Mouse (Mus musculus) liver, embryonic 13.5 days (tissue): ENCODE measurements at regions not wholly inside any gene's neighbourhood (a gene's known extent, or its start where the extent isn't known, plus 50 kb on each side); places are given as distances from the start of the nearest gene placed in this dataset.

Source experiments
- ATAC-seq: fragments of 200-750 bp; cut with Nextera tagmentation; 2 replicates; pipeline ENCODE4 v1.8.0; 2017; ENCODE audit warnings: low read depth, mild to moderate bottlenecking, moderate number of reproducible peaks, moderate library complexity
- DNase-seq: peaks from one replicate; pipeline ENCODE4 v3.0.0; 2022
- H3K27ac ChIP-seq: fragments of 300-500 bp; sonication (generic); 2 replicates; pipeline ENCODE4 v1.5.1; 2015; ENCODE audit warnings: moderate library complexity, mild to moderate bottlenecking, inconsistent platforms
- H3K27me3 ChIP-seq: fragments of 300-500 bp; sonication (generic); 2 replicates; pipeline ENCODE4 v1.6.1; 2015; ENCODE audit warnings: mild to moderate bottlenecking, inconsistent platforms
- H3K36me3 ChIP-seq: fragments of 300-500 bp; sonication (generic); 2 replicates; pipeline ENCODE4 v1.6.1; 2015; ENCODE audit warnings: mild to moderate bottlenecking, inconsistent platforms
- H3K4me1 ChIP-seq: fragments of 300-500 bp; sonication (generic); replicated peaks from 2 replicates; pipeline ENCODE4 v1.6.1; 2015; ENCODE audit warnings: inconsistent platforms
- H3K4me2 ChIP-seq: fragments of 300-500 bp; sonication (generic); 2 replicates; pipeline ENCODE4 v1.6.1; 2015; ENCODE audit warnings: inconsistent platforms, mild to moderate bottlenecking, moderate library complexity
- H3K4me3 ChIP-seq: fragments of 300-500 bp; sonication (generic); replicated peaks from 2 replicates; pipeline ENCODE4 v1.5.1; 2015; ENCODE audit warnings: mild to moderate bottlenecking, inconsistent platforms
- H3K9ac ChIP-seq: fragments of 300-500 bp; sonication (generic); 2 replicates; pipeline ENCODE4 v1.6.1; 2015; ENCODE audit warnings: mild to moderate bottlenecking, inconsistent platforms
- H3K9me3 ChIP-seq: fragments of 300-500 bp; sonication (generic); replicated peaks from 2 replicates; pipeline ENCODE4 v1.6.1; 2016; ENCODE audit warnings: inconsistent platforms
- WGBS: fragments of 180-500 bp; shearing (Covaris S2); methylation state at CpG from one replicate; pipeline ENCODE4 v1.1.7; 2015; ENCODE audit not compliant: insufficient replicate concordance; 5-methylcytosine and 5-hydroxymethylcytosine counted together

DNA sequence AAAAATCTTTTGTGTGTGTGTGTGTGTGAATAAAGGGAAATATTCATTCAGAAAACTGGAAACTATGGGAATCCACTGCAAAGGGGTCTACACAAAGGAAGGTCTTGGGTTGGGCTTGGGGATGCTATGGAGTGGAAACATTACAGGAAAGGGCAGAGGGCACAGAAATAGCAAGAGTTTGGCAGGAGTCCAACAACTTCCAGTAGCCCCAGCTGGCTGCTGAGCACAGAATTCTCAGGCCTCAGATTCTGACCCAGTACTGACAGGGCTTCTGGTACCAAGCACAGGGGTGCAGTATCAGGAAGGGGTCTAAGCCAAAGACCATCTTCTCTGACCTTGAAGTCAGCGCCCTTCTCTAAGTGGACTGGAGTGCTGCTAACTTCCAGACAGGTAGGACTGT, 174.4 kb downstream of the Utp6 start:
- 75% methylated on average over 1 of the region's 1 CpGs for WGBS

DNA sequence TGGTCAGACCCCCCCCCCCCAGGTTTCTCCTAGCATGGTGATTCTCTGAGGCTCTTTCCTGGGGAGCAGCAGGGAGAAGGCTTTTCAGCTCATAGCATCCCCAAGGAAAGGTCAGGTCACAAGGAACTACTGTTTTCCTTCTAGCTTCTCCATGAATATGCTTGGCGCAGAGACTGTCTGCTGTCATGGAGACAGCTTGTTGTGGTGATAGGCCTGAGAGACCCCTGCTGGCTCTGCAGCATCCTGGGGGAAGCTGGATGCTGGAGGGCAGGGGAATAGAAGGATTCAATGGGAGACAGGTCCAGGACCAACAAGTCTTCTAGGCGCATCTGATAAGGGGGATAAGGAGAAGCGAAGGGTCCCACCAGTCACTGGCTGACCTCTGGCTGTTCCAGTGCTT, 178.1 kb downstream of the Utp6 start:
- 73% methylated on average over 3 of the region's 3 CpGs for WGBS
- DNase-seq (no peak), ATAC-seq (no peak)
- Histone ChIP-seq H3K4me2 (no peak overlapping the region), H3K27ac (no peak overlapping the region), H3K9ac (no peak overlapping the region), H3K9me3 (no peaks in the 10 kb centered on the region), H3K4me3 (no peak overlapping the region), H3K36me3 (no peaks in the 10 kb centered on the region), H3K27me3 (no peaks in the 10 kb centered on the region), H3K4me1 (peaks cover 20% of the 10 kb centered on the region)

More for the DNA sequence above, 174.4 kb downstream of the Utp6 start:
- ATAC-seq (no peak), DNase-seq (no peak)
- no peak overlapping the region for H3K27ac ChIP-seq
- no peaks in the 10 kb centered on the region for H3K9me3 ChIP-seq
- H3K36me3 ChIP-seq = no peaks in the 10 kb centered on the region
- H3K4me1 ChIP-seq = peaks cover 34% of the 10 kb centered on the region
- no peak overlapping the region for H3K9ac ChIP-seq
- no peak overlapping the region for H3K4me2 ChIP-seq
- no peak overlapping the region for H3K4me3 ChIP-seq
- peaks cover 6% of the 10 kb centered on the region; the same call in 1 of the 2 replicates for H3K27me3 ChIP-seq

DNA sequence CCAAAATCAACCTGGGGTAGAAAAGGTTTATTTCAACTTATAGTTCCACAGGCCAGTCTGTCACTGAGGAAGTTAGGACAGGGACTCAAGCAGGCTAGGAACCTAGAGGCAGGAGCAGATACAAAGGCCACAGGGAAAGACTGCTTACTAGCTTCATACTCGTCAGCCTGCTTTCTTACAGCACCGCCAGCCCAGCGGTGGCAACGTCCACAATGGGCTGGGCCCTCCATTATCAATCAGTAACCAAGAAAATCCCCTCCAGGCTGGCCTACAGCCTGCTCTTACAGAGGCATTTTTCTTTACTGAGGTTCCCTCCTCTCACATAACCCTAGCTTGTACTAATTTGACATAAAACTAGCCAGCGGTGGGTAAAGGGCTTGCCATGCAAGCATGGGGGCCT, 180.2 kb downstream of the Utp6 start:
- Histone ChIP-seq H3K4me3 (no peak overlapping the region), H3K9me3 (no peaks in the 10 kb centered on the region), H3K4me2 (no peak overlapping the region), H3K27me3 (no peaks in the 10 kb centered on the region), H3K4me1 (peaks cover 22% of the 10 kb centered on the region), H3K27ac (no peak overlapping the region), H3K36me3 (no peaks in the 10 kb centered on the region), H3K9ac (no peak overlapping the region)
- DNase-seq (no peak), ATAC-seq (0 out of 2 replicates have a peak, but pooled peaks have one; percentile 41)
- WGBS = 52% methylated on average over 5 of the region's 5 CpGs

DNA sequence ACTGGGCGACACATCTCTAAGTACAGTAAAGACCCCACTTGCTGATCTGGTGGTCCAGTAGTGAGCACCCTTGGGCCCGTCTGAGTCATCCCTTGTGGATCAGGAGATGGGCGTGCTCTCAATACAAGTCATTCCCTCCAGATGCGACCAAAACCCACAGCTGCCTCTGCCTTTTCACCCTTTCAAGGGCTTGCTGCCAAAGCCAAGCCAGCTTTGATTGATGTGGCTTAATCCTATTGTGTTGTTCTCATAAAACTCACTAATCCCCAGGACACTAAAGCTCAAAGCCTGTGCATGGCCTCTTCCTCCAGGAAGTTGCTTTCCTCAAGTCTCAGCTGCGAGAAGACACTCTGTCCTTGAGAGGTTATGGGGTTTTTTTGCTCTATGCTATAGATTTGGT, 182.4 kb downstream of the Utp6 start:
- Histone ChIP-seq H3K9me3 (no peaks in the 10 kb centered on the region), H3K36me3 (no peaks in the 10 kb centered on the region), H3K4me2 (no peak overlapping the region), H3K27ac (no peak overlapping the region), H3K4me1 (peaks cover 22% of the 10 kb centered on the region), H3K9ac (no peak overlapping the region), H3K4me3 (no peak overlapping the region), H3K27me3 (no peaks in the 10 kb centered on the region; the same call in 1 of the 2 replicates)
- no peak for DNase-seq
- WGBS = 40% methylated on average over 5 of the region's 5 CpGs
- ATAC-seq = no peak

DNA sequence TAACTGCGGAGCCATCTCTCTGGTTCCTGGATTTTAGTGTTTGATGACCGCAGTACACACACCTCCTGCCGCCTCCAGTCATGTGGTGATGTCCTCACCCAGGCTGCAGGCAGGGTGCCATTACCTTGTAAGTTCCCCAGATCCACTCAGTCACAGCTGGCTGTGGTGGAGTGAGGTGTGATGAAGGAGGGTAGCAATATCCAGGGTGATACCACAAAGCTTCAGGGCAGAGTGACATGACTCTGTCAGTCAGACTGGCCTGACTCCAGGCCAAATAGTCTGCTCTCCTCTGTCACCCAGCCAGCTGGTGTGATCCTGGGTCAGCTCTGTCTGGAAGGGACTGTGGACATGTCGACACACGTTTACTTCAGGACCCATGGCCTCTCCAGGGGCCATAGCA, 183.7 kb downstream of the Utp6 start:
- H3K9me3 ChIP-seq = no peaks in the 10 kb centered on the region
- ATAC-seq (no peak; the same call in 1 of the 2 replicates), DNase-seq (no peak)
- 55% methylated on average over 5 of the region's 5 CpGs for WGBS
- H3K9ac ChIP-seq = no peak overlapping the region
- H3K27me3 ChIP-seq = no peaks in the 10 kb centered on the region; the same call in 1 of the 2 replicates
- no peak overlapping the region for H3K4me2 ChIP-seq
- no peaks in the 10 kb centered on the region for H3K36me3 ChIP-seq
- peaks cover 24% of the 10 kb centered on the region for H3K4me1 ChIP-seq
- no peak overlapping the region for H3K4me3 ChIP-seq
- H3K27ac ChIP-seq = no peak overlapping the region

DNA sequence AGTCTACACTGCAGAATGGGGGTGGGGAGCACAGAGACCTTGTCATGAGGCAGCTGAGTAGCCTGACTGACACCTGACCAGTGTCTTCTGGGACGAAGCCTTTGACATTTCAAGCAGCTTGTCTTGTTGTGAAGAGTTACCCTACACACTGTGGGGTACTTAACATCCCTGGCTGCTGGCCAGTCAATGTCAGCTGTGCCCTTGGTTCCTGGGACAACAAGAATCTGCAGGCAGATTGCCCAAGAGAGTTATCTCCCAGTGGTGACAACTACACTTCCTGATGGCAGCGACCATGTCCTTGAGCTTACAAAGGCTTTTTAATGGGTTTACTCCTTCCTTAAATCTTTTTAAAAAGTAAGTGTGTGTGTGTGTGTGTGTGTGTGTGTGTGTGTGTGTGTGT, 184.2 kb downstream of the Utp6 start:
- no peak overlapping the region for H3K4me2 ChIP-seq
- H3K36me3 ChIP-seq = no peaks in the 10 kb centered on the region
- 21% methylated on average over 2 of the region's 2 CpGs for WGBS
- no peaks in the 10 kb centered on the region; the same call in 1 of the 2 replicates for H3K27me3 ChIP-seq
- peaks cover 24% of the 10 kb centered on the region for H3K4me1 ChIP-seq
- no peaks in the 10 kb centered on the region for H3K9me3 ChIP-seq
- DNase-seq (no peak), ATAC-seq (no peak)
- no peak overlapping the region for H3K9ac ChIP-seq
- no peak overlapping the region for H3K27ac ChIP-seq
- no peak overlapping the region for H3K4me3 ChIP-seq

DNA sequence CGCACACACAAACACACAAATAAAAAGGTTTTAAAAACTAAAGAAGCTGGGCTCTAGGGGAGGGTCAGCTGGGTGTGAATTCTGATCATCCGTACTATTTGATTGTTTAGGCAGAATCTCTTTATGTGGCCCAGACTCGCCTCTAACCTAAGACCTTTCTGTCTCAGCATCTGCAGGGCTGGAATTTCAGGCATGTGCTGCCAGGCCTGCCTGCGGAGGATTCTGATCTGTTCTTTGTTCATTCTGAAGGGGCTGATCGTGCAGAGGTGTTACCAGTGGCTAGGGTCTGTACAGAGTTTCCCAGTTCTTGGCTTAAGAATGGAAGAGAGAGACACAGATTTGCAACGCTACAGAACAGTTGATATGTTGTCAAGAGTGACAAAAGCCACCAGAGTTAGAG, 185.6 kb downstream of the Rab11fip4 start:
- DNase-seq (no peak), ATAC-seq (no peak)
- no peaks in the 10 kb centered on the region for H3K36me3 ChIP-seq
- H3K9ac ChIP-seq = no peak overlapping the region
- H3K4me3 ChIP-seq = no peak overlapping the region
- peaks cover 24% of the 10 kb centered on the region for H3K4me1 ChIP-seq
- H3K9me3 ChIP-seq = no peaks in the 10 kb centered on the region
- WGBS = 61% methylated on average over 6 of the region's 6 CpGs
- H3K27ac ChIP-seq = no peak overlapping the region
- no peak overlapping the region for H3K4me2 ChIP-seq
- H3K27me3 ChIP-seq = no peaks in the 10 kb centered on the region; the same call in 1 of the 2 replicates

DNA sequence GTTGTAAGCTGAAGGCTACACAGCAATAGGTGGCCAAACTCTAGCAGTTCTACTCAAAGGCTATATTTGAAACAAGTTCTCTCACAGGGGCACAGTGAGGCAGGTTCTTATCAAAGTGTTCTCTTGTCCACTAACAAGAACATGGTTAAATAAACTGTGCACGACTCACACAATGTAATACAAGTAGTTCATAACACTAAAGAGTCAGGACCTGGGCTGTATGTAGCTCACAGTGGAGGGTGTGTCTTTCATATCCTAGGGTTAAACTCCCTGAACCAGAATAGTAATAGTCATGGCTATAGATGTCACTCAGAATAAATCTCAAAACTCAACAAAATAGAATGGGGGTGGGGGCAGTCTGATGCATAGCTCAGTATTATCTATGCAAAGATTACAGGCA, 182.7 kb downstream of the Rab11fip4 start:
- Histone ChIP-seq H3K9me3 (no peaks in the 10 kb centered on the region), H3K36me3 (no peaks in the 10 kb centered on the region), H3K9ac (no peak overlapping the region), H3K27ac (no peak overlapping the region), H3K4me1 (peaks cover 17% of the 10 kb centered on the region), H3K4me3 (no peak overlapping the region), H3K27me3 (no peaks in the 10 kb centered on the region; the same call in 1 of the 2 replicates), H3K4me2 (no peak overlapping the region)
- 66% methylated on average over 1 of the region's 1 CpGs for WGBS
- no peak for ATAC-seq
- DNase-seq = no peak

DNA sequence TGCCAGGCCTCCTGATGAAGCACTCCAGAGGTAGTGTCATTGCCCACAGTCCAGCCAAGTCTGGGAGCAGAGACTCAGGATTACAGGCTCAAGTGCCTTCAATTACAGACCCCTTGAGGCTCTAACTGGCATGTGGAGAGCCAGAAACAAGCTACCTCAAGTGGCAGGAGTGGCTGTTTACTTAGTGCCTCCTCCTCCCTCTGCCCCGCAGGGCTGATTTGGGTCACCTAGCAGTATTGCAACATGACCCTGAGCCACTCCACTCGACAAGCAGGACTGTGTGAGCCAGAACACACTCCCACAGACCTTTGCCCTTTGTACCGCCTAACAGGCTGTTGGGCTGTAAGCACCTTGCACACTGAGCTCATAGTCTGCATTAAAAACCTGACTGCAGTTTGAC, 180.4 kb downstream of the Rab11fip4 start:
- Histone ChIP-seq H3K4me2 (no peak overlapping the region), H3K27ac (peak overlapping the region; percentile 55), H3K36me3 (no peaks in the 10 kb centered on the region), H3K9ac (no peak overlapping the region), H3K4me3 (no peak overlapping the region), H3K4me1 (peaks cover 6% of the 10 kb centered on the region), H3K27me3 (no peaks in the 10 kb centered on the region; the same call in 1 of the 2 replicates), H3K9me3 (no peaks in the 10 kb centered on the region)
- DNase-seq (no peak), ATAC-seq (peak; percentile 89)
- 45% methylated on average over 3 of the region's 3 CpGs for WGBS

DNA sequence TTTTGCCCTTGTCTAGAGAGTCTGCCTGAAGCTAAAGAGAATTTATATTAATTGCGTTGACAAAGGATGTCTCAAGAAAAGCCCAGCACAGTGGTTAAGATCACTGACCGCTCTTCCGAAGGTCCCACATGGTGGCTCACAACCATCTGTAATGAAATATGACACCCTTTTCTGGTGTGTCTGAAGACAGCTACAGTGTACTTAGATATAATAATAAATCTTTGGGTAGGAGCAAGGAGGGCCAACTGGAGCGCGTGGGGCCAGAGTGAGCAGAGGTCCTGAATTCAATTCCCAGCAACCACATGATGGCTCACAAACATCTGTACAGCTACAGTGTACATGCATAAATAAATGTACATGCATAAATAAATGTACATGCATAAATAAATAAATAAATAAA, 176.1 kb downstream of the Rab11fip4 start:
- Histone ChIP-seq H3K36me3 (no peaks in the 10 kb centered on the region), H3K4me1 (peaks cover 4% of the 10 kb centered on the region), H3K4me3 (no peak overlapping the region), H3K4me2 (no peak overlapping the region), H3K27ac (no peak overlapping the region), H3K9ac (no peak overlapping the region), H3K27me3 (no peaks in the 10 kb centered on the region), H3K9me3 (no peaks in the 10 kb centered on the region)
- 90% methylated on average over 5 of the region's 5 CpGs for WGBS
- no peak for DNase-seq
- no peak for ATAC-seq

DNA sequence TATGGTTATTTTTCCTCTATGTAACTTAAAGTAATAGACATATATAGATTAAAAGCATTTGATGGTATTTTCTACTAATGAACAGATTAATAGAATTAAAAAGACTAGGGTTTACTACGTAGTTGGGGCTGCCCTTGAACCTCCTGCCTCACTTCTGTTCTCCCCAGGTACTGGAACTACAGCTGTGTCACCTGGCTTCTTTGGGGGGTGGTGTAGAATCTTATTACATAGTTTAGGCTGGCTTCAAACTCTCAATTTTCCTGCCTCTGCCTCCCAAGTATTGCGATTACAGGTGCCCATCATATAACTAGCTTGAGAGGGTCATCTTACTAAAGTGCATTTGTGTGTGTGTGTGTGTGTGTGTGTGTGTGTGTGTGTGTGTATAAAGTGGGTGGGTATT, 175.0 kb downstream of the Rab11fip4 start:
- Histone ChIP-seq H3K9ac (no peak overlapping the region), H3K27me3 (no peaks in the 10 kb centered on the region), H3K27ac (no peak overlapping the region), H3K4me2 (no peak overlapping the region), H3K4me3 (no peak overlapping the region), H3K4me1 (peaks cover under 1% of the 10 kb centered on the region), H3K36me3 (no peaks in the 10 kb centered on the region), H3K9me3 (no peaks in the 10 kb centered on the region)
- ATAC-seq (no peak), DNase-seq (no peak)
- WGBS = 70% methylated on average over 2 of the region's 2 CpGs

DNA sequence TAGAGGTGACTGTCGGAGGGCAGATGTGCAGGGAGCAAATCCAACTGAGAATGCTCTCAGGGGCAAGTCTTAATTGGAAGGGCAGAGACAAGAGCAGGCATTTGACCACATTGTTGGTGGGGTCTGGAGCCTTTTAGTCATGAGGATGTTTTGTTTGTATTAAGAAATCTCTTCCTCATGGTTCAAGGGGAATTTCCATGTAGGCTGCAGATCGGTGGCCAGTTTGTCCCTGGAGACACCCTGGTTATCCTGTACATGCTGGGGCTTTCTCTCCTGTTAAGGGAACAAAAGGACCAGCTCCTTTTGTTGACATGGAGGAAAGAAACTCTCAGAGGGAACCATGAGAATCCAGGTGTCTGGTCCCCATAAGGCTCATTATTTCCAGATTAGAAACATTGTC, 174.4 kb downstream of the Rab11fip4 start:
- H3K9ac ChIP-seq = no peak overlapping the region
- WGBS = 49% methylated on average over 2 of the region's 2 CpGs

More for the DNA sequence above, 174.4 kb downstream of the Rab11fip4 start:
- no peak overlapping the region for H3K4me3 ChIP-seq
- no peaks in the 10 kb centered on the region for H3K27me3 ChIP-seq
- no peak overlapping the region for H3K27ac ChIP-seq
- ATAC-seq (no peak), DNase-seq (no peak)
- H3K36me3 ChIP-seq = no peaks in the 10 kb centered on the region
- H3K9me3 ChIP-seq = no peaks in the 10 kb centered on the region
- no peaks in the 10 kb centered on the region for H3K4me1 ChIP-seq
- H3K4me2 ChIP-seq = no peak overlapping the region
